Mouse (Mus musculus): ENCODE data around the gene Gm10300.

- TF ChIP-seq POLR2A (IDR thresholded peaks at IDR 0.05; ENCODE audit: low read depth, low read length) (no peak), CTCF (IDR thresholded peaks at IDR 0.05; ENCODE audit: extremely low read depth, insufficient read depth, insufficient read length, insufficient replicate concordance) (no peak)
These were observed 15.0 kb upstream of the Gm10300 start for GRCm38 (mm10) chr4:132059541-132059940.
